Mouse (Mus musculus): ENCODE measurements around the gene Ksr1. TPM values are rescaled to one million over a fixed set of nuclear protein-coding genes. Genes with fewer than 3 reads are reported as not detected.
"Not testable (repeated sequence)": the region's sequence is repeated elsewhere in the genome, so short reads cannot be mapped to it uniquely, and the experiment has no call there.

Ksr1 gene
- total RNA-seq, 2 experiments from 2014 or later: 94.1 to 106 TPM

DNA sequence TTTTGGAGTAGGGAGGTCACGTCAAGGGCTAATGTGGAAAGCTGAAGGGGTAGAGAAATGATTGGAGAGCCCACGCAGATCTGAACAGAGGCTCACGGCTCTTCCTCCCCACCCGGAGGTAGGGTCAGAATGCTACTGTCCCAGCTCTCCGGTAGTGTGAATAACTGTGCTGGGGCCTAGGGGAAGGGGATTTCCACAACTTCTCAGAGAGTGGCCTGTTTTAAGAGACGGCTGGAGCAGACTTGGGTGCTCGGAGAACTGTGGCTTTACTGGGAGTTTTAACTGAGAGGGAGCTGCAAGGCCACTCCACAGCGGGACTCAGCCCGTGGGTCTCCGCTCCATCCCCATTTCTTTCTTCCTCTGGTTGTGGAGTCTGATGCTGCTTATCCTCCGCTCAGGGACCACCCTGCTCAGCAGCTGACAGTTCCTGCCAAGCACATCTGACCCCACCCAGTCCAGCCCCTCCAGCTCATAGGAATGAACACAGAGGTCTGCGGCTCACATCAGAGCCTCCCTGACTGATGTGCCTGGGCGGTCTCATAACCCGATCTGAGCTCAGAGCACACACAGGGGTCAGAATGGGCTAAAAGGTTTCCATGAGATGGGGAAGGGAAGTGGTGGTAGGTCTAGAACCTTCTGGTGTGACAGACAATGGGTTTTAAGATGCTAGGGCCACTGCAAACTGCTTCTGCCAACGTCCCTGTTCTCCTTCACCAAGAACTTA lies 131.4 kb downstream of the Ksr1 start:
- DNase-seq (ENCODE audit: low spot score in 2 of 2): peak in 1 of 2 experiments; percentile 3

- DNase-seq (ENCODE audit: low spot score in 2 of 2): peak in 1 of 2 experiments; percentile 4
Measured at GRCm38 (mm10) chr11:79013806-79014205, 132.4 kb downstream of the Ksr1 start.

DNA sequence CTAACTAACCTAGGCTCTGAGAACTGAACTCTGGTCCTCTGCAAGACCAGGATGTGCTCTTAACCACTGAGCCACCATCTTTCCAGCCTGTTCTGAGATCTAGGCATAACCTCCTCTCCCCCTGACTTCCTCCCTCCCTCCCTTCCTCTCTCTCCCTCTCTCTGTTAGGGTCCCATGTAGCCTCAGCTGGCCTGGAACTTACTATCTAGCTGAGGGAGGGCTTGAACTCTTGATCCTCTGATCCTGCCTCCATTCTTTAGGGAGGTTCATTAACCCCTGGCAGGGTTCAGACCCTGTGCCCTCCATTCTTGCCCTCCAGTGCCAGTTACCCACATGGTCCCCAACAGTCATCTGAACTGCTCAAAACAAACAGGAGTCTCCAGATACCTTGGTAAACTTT lies 133.2 kb downstream of the Ksr1 start:
- no peak for DNase-seq (ENCODE audit: low spot score in 2 of 2)

GRCm38 (mm10) chr11:79012529-79012928 lies 133.7 kb downstream of the Ksr1 start:
- no peak for DNase-seq (ENCODE audit: low spot score in 2 of 2)

DNA sequence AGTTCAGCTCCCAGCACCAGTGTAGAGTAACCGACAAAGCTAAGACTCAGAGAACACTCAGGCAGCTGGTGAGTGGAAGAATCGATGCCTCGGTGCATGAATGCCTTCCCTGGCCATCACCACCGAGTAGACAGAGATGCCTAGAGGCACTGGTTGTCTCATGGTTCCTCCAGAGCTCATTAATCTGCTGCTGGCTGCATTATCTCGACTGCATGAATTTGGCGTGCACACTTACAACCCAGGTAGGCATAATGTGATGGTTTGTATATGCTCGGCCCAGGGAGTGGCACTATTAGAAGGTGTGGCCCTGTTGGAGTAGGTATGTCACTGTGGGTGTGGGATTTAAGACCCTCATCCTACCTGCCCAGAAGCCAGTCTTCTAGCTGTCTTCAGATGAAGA lies 137.3 kb downstream of the Ksr1 start:
- DNase-seq (ENCODE audit: low spot score in 2 of 2): no peak

GRCm38 (mm10) chr11:79008007-79008775 lies 138.0 kb downstream of the Ksr1 start:
- DNase-seq (ENCODE audit: low spot score in 2 of 2): no peak

GRCm38 (mm10) chr11:79007356-79007755 lies 138.9 kb downstream of the Ksr1 start:
- not testable (repeated sequence) for DNase-seq (ENCODE audit: low spot score in 2 of 2)

DNA sequence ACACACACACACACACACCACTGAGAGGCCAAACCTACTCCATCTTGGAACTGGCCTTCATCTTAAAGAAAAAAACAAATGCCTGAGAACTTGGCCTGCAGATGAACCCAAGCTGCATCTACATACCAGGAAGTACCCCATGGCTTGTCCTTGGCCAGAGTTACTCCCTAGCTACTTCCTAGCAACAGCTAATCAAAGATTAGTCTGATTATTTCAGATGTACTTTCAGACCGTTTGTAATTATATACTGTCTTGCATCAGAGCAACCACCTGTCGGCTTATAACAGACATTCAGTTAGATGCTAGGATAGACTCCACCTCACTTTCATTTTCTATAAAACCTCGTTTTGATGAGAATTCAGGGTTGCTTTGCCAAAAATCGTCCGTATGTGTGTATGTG lies 139.8 kb downstream of the Ksr1 start:
- no peak for DNase-seq (ENCODE audit: low spot score in 2 of 2)

DNA sequence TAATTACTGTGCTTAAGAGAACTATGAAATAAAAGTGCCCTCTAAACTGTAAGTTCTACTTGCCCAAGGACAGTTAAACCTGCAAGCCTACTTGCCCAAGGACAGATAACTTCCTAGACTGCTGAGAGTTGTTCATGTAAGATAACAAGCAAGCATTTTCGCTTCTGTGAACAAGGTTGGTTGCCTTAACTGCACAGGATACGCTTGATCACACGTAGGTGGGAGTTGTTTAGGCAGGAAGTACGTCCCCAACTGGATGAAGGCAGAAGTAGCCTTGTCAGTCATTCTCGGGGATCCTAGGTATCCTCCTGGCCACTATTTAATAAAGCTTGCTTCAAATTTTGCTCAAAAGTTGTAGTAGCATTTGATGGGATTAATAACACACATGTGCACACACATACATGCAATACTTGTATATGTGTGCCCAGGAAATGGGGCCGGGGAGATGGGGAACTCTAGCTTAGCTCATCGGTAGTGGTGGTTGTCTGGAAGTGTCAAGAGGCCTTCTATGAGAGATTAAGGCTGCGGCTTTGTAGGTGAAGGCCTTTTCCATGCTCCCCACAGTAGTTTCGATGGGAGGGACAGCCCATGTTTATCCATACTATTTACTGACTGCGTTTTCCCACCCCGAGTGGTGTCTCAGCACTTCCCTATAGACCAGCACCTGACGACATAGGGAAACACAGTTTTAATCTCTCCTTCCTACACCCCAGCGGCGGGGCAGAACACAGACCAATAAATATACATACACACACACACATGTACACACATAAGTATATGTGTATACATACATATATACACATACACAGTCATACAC lies 140.4 kb downstream of the Ksr1 start:
- DNase-seq (ENCODE audit: low spot score in 2 of 2): no peak

GRCm38 (mm10) chr11:79003769-79004638 lies 142.2 kb downstream of the Ksr1 start:
- DNase-seq (ENCODE audit: low spot score in 2 of 2): no peak

GRCm38 (mm10) chr11:79003053-79003768 lies 143.0 kb downstream of the Ksr1 start:
- no peak for DNase-seq (ENCODE audit: low spot score in 2 of 2)

DNA sequence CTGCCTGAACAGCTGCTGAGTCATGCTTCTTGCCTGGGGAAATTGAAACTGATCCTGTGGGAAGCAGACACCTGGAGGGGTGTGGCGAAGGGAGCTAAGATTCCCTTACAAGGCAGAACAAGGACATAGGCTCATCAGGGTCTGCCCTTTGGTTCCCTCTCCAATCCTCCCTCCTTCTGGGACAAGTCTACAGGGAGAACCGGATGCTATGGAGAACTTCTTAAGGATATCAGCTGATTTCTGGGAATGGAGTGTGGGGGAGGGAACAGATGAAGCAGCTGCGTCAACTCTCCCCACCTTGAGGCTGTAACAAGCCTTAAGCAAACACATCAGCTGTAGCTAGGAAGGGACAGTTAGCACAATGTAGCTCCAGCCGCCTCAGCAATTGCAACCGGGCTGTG lies 143.7 kb downstream of the Ksr1 start:
- DNase-seq (ENCODE audit: low spot score in 2 of 2): no peak

DNA sequence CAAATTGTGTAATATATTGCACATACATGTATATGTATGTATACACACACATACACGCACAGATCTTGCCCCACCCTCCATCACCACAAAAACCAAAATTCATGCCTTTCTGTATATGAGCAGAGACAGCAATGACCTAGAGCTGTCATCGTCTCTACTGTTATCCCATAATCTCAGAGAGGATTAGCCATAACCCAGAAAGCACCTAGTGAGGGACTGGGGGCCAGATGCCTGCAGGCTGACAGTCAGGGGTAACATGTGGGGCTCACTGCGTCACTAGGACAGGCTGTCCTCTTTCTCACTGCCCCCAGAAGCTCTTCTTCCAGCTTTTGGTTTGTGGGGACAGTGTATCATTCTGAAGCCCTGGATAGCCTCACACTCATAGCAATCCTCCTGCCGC lies 144.3 kb downstream of the Ksr1 start:
- no peak for DNase-seq (ENCODE audit: low spot score in 2 of 2)

- DNase-seq (ENCODE audit: low spot score in 2 of 2): no peak
Measured at GRCm38 (mm10) chr11:78999118-78999517, 147.1 kb downstream of the Ksr1 start.

GRCm38 (mm10) chr11:78990875-78991543 lies 155.2 kb downstream of the Ksr1 start:
- not testable (repeated sequence) for DNase-seq (ENCODE audit: low spot score in 2 of 2)

DNA sequence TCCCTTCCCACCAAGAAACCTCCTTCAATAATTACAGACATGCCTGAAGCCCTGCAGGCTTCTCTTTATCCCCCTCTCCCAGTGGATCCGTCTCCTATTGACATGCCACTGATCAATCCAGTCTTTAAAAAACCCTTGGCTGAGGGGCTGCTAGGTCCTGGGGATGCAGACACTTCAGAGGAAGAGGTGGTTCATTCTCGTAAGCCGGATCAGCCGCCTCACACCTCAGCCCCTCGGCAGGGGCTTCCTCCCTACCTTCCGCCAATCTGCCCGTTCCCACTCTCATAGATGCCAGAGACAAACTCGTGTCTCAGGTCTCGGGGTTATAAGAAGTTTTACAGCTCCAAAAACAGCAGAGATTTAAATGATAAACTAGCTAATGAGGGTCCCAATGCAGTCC lies 156.1 kb downstream of the Ksr1 start:
- DNase-seq (ENCODE audit: low spot score in 2 of 2): no peak

- DNase-seq (ENCODE audit: low spot score in 2 of 2): not testable (repeated sequence)
Measured at GRCm38 (mm10) chr11:78989206-78989605, 157.0 kb downstream of the Ksr1 start.

DNA sequence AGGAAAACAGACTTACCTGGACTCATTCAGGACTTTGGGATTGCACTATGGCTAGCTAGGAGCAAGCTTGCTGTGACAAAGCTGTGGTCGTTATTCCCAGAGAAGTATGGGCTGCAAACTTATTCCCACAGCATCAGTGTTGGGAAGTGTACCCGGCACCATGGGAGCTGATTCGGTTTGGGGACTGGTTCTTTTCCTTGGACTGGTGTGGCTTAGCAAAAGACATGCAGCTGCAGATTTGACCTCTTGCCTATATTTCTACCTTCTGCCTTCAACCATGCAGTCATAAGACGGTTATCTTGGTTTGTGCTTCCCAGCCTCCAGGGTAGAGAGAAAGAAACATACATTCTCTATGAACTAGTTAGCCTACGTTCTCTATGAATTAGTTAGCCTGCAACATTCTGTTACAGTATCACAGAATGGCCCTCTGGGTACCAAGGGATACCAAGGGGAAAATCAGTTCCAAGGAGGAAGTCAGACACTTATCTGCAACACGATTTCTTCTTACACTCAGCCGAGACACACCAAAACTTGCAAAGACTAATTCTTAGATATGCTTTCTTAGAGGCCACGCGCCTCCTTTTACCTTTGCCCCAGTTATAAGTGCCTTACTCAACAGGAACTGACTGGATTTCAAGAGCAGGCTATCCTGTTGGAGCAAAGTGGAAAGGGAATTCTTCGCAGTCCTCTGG lies 159.8 kb downstream of the Ksr1 start:
- DNase-seq (ENCODE audit: low spot score in 2 of 2): no peak

DNA sequence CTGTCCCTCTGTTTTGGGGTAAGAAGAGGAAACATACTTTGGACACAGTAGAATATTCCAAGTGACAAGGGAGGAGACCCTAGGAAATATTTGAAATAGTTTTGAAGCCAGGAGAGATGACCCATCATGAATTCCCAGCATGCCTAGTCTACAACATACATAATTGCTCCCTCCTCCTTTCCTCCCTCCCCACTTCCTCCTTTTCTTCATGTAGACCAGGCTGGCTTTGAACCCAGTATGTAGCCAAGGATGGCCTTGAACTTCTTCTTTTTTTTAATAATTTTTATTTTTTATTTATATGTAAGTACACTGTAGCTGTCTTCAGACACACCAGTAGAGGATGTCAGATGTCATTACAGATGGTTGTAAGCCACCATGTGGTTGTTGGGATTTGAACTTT lies 160.7 kb downstream of the Ksr1 start:
- DNase-seq (ENCODE audit: low spot score in 2 of 2): no peak
